Mouse (Mus musculus): ENCODE measurements around the gene Rpl10-ps3. TPM values are rescaled to one million over a fixed set of nuclear protein-coding genes. Genes with fewer than 3 reads are reported as not detected.

Rpl10-ps3 gene
- total RNA-seq (2015; ENCODE audit: low replicate concordance) = 286 and 303 TPM in 2 replicates
- total RNA-seq (2017; ENCODE audit: low replicate concordance) = 66.1 and 101 TPM in 2 replicates

GRCm38 (mm10) chr9:50344868-50345267, at the start of gene Rpl10-ps3:
Gene Rpl10-ps3, minus strand, starts transcription at chr9:50344968.
- no peak for ATAC-seq (replicated peaks; ENCODE audit: low FRiP score, poor library complexity, severe bottlenecking)

- ATAC-seq (replicated peaks; ENCODE audit: low FRiP score, poor library complexity, severe bottlenecking) = no peak
Observed at GRCm38 (mm10) chr9:50375598-50375997, 30.8 kb upstream of the Rpl10-ps3 start.

- ATAC-seq (replicated peaks; ENCODE audit: low FRiP score, poor library complexity, severe bottlenecking) = no peak
Observed at GRCm38 (mm10) chr9:50374666-50375065, 29.9 kb upstream of the Rpl10-ps3 start.

GRCm38 (mm10) chr9:50368551-50369297, 24.0 kb upstream of the Rpl10-ps3 start:
- no peak for ATAC-seq (replicated peaks; ENCODE audit: low FRiP score, poor library complexity, severe bottlenecking)

- ATAC-seq (replicated peaks; ENCODE audit: low FRiP score, poor library complexity, severe bottlenecking) = no peak
Observed at GRCm38 (mm10) chr9:50365059-50365780, 20.5 kb upstream of the Rpl10-ps3 start.

GRCm38 (mm10) chr9:50363962-50364361, 19.2 kb upstream of the Rpl10-ps3 start:
- ATAC-seq (replicated peaks; ENCODE audit: low FRiP score, poor library complexity, severe bottlenecking) = no peak

GRCm38 (mm10) chr9:50363259-50363658, 18.5 kb upstream of the Rpl10-ps3 start:
- ATAC-seq (replicated peaks; ENCODE audit: low FRiP score, poor library complexity, severe bottlenecking) = no peak

GRCm38 (mm10) chr9:50362556-50362955, 17.8 kb upstream of the Rpl10-ps3 start:
- no peak for ATAC-seq (replicated peaks; ENCODE audit: low FRiP score, poor library complexity, severe bottlenecking)

GRCm38 (mm10) chr9:50360370-50360769, 15.6 kb upstream of the Rpl10-ps3 start:
- no peak for ATAC-seq (replicated peaks; ENCODE audit: low FRiP score, poor library complexity, severe bottlenecking)

- no peak for ATAC-seq (replicated peaks; ENCODE audit: low FRiP score, poor library complexity, severe bottlenecking)
Observed at GRCm38 (mm10) chr9:50357331-50357730, 12.6 kb upstream of the Rpl10-ps3 start.

- ATAC-seq (replicated peaks; ENCODE audit: low FRiP score, poor library complexity, severe bottlenecking) = no peak
Observed at GRCm38 (mm10) chr9:50351746-50352145, 7.0 kb upstream of the Rpl10-ps3 start.

- ATAC-seq (replicated peaks; ENCODE audit: low FRiP score, poor library complexity, severe bottlenecking) = no peak
Observed at GRCm38 (mm10) chr9:50350571-50350970, 5.8 kb upstream of the Rpl10-ps3 start.

- ATAC-seq (replicated peaks; ENCODE audit: low FRiP score, poor library complexity, severe bottlenecking) = no peak
Observed at GRCm38 (mm10) chr9:50349156-50349555, 4.4 kb upstream of the Rpl10-ps3 start.

- no peak for ATAC-seq (replicated peaks; ENCODE audit: low FRiP score, poor library complexity, severe bottlenecking)
Observed at GRCm38 (mm10) chr9:50348256-50348655, 3.5 kb upstream of the Rpl10-ps3 start.

GRCm38 (mm10) chr9:50335539-50336325, 9.0 kb downstream of the Rpl10-ps3 start:
- ATAC-seq (replicated peaks; ENCODE audit: low FRiP score, poor library complexity, severe bottlenecking) = no peak

- no peak for ATAC-seq (replicated peaks; ENCODE audit: low FRiP score, poor library complexity, severe bottlenecking)
Observed at GRCm38 (mm10) chr9:50333413-50333812, 11.4 kb downstream of the Rpl10-ps3 start.

GRCm38 (mm10) chr9:50324355-50325225, 20.2 kb downstream of the Rpl10-ps3 start:
- no peak for ATAC-seq (replicated peaks; ENCODE audit: low FRiP score, poor library complexity, severe bottlenecking)

GRCm38 (mm10) chr9:50320729-50321128, 24.0 kb downstream of the Rpl10-ps3 start:
- ATAC-seq (replicated peaks; ENCODE audit: low FRiP score, poor library complexity, severe bottlenecking) = no peak

GRCm38 (mm10) chr9:50319506-50319905, 25.3 kb downstream of the Rpl10-ps3 start:
- no peak for ATAC-seq (replicated peaks; ENCODE audit: low FRiP score, poor library complexity, severe bottlenecking)

All from erythroblast, adult 5-6 weeks (primary cell).